Mouse (Mus musculus): ENCODE measurements at regions not wholly inside any gene's neighbourhood (a gene's known extent, or its start where the extent isn't known, plus 50 kb on each side); places are given as distances from the start of the nearest gene placed in this dataset.

DNA sequence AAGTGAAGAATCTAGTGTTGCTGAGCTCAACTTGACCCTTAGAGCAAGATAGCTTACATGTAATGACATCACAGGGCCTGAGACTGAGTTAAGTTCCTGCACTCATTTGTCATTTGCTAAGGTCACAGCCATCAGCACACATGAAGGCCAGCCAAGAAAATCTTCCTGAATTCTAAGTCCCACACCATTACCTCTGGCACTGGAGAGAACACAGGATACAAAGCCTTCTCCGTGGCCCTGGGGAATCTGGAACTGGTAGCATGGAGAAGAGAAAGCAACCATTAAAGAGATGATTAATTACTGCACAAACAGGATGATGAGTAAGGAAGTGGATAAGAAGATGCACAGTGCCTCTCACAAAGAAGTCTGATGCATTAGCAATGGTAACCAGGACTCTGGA, 232.0 kb downstream of the Wdr72 start:
- WGBS, result 71% methylated on average over 1 of the region's 1 CpGs
- Histone ChIP-seq H3K4me3 (replicated peaks; ENCODE audit: low read length) (no peak overlapping the region), H3K4me2 (replicated peaks; ENCODE audit: low read depth, low read length, severe bottlenecking) (no peak overlapping the region), H3K4me1 (ENCODE audit: control insufficient read depth, insufficient read depth, low read length) (no peaks in the 10 kb centered on the region), H3K36me3 (ENCODE audit: control insufficient read depth, insufficient read depth, low read length) (no peaks in the 10 kb centered on the region), H3K9ac (ENCODE audit: low read depth, low read length, severe bottlenecking) (no peak overlapping the region), H3K27ac (replicated peaks; ENCODE audit: low read depth, low read length) (no peak overlapping the region), H3K27me3 (ENCODE audit: control insufficient read depth, insufficient read depth, low read length) (no peaks in the 10 kb centered on the region), H3K9me3 (ENCODE audit: control insufficient read depth, low read length) (no peaks in the 10 kb centered on the region)
- ATAC-seq (ENCODE audit: low FRiP score, low read depth) (no peak), DNase-seq (ENCODE audit: low spot score) (no peak)
- TF ChIP-seq POLR2A (IDR thresholded peaks at IDR 0.05; ENCODE audit: borderline replicate concordance, extremely low read depth, insufficient read depth, insufficient read length), result no peak

DNA sequence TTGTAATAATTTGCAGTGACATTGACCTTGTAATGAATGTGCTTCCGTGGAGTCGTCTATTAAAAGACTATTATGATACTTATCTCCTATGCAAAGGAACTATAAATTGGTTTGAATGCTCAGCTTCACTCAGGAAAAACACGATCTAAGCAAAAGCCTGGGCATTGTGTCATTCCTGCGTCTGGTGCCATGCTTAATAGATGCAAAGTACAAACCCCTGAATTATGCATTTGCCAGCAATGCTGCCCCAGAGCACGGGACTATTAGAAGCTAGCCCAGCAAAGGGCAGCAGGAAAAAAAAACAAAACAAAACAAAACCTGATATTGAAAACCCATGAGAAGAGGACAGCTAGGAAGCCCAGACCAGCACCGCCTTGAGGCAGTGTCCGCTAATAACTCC, 234.9 kb downstream of the Wdr72 start:
- H3K4me2 ChIP-seq (replicated peaks; ENCODE audit: low read depth, low read length, severe bottlenecking), result no peak overlapping the region
- no peaks in the 10 kb centered on the region for H3K9me3 ChIP-seq (ENCODE audit: control insufficient read depth, low read length)
- TF ChIP-seq POLR2A (IDR thresholded peaks at IDR 0.05; ENCODE audit: borderline replicate concordance, extremely low read depth, insufficient read depth, insufficient read length), result no peak
- H3K36me3 ChIP-seq (ENCODE audit: control insufficient read depth, insufficient read depth, low read length), result no peaks in the 10 kb centered on the region
- no peaks in the 10 kb centered on the region for H3K27me3 ChIP-seq (ENCODE audit: control insufficient read depth, insufficient read depth, low read length)
- H3K9ac ChIP-seq (ENCODE audit: low read depth, low read length, severe bottlenecking), result no peak overlapping the region
- H3K4me1 ChIP-seq (ENCODE audit: control insufficient read depth, insufficient read depth, low read length), result no peaks in the 10 kb centered on the region
- no peak overlapping the region for H3K27ac ChIP-seq (replicated peaks; ENCODE audit: low read depth, low read length)
- DNase-seq (ENCODE audit: low spot score), result no peak
- no peak overlapping the region for H3K4me3 ChIP-seq (replicated peaks; ENCODE audit: low read length)
- whole genome bisulfite sequencing, result 85% methylated on average over 7 of the region's 7 CpGs
- ATAC-seq (ENCODE audit: low FRiP score, low read depth), result no peak

DNA sequence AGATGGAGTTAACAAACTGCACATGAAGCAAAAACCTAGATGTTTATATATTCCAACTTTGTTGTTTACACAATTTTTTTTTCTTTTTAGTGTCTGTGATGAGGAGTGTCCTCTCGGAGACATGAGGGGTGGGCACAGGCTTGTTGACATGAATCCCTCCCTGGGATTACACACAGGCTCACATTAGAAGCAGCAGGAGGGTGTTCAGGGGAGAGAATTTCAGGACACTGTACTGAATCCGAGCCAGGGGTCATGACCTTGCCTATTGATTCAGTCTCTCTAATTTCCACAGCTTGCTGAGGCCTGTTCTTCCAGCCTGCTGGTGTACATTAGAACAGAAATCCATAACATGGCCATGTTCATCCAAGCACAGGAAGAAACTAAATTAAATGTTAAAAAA, 238.6 kb downstream of the Wdr72 start:
- no peaks in the 10 kb centered on the region for H3K4me1 ChIP-seq (ENCODE audit: control insufficient read depth, insufficient read depth, low read length)
- H3K9me3 ChIP-seq (ENCODE audit: control insufficient read depth, low read length), result no peaks in the 10 kb centered on the region
- H3K36me3 ChIP-seq (ENCODE audit: control insufficient read depth, insufficient read depth, low read length), result no peaks in the 10 kb centered on the region
- no peak overlapping the region for H3K9ac ChIP-seq (ENCODE audit: low read depth, low read length, severe bottlenecking)
- no peak overlapping the region for H3K4me2 ChIP-seq (replicated peaks; ENCODE audit: low read depth, low read length, severe bottlenecking)
- WGBS, result 36% methylated on average over 2 of the region's 2 CpGs
- H3K27me3 ChIP-seq (ENCODE audit: control insufficient read depth, insufficient read depth, low read length), result no peaks in the 10 kb centered on the region
- DNase-seq (ENCODE audit: low spot score) (no peak), ATAC-seq (ENCODE audit: low FRiP score, low read depth) (no peak)
- TF ChIP-seq POLR2A (IDR thresholded peaks at IDR 0.05; ENCODE audit: borderline replicate concordance, extremely low read depth, insufficient read depth, insufficient read length), result no peak
- H3K4me3 ChIP-seq (replicated peaks; ENCODE audit: low read length), result no peak overlapping the region
- no peak overlapping the region for H3K27ac ChIP-seq (replicated peaks; ENCODE audit: low read depth, low read length)

DNA sequence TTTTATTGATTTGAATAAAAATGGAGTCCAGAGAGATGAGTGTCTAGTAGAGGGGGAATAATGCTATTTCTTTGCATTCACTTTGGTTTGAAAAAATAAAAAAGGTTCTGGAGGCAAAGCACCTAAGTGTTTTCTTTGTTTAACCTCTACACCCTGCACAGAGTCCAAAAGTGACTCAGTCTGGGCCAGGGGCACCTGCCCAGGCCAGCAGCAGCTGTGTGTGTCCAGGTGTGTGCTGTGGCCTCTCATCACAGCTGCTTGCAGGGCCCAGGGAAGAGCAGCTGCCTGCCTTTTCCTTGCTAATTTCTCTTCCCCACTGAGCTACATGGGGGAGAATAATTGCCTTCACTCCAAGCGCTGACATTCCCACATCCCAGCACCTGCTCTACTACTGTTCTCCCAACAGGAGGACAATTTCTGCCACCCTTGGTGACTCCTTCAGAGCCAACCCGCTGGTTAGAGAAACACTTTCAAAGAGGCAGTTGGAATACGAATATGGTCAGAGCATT, 255.8 kb downstream of the Wdr72 start:
- TF ChIP-seq POLR2A (IDR thresholded peaks at IDR 0.05; ENCODE audit: borderline replicate concordance, extremely low read depth, insufficient read depth, insufficient read length), result no peak
- Histone ChIP-seq H3K4me1 (ENCODE audit: control insufficient read depth, insufficient read depth, low read length) (no peaks in the 10 kb centered on the region), H3K4me2 (replicated peaks; ENCODE audit: low read depth, low read length, severe bottlenecking) (no peak overlapping the region), H3K27ac (replicated peaks; ENCODE audit: low read depth, low read length) (no peak overlapping the region), H3K9ac (ENCODE audit: low read depth, low read length, severe bottlenecking) (no peak overlapping the region), H3K4me3 (replicated peaks; ENCODE audit: low read length) (no peak overlapping the region), H3K36me3 (ENCODE audit: control insufficient read depth, insufficient read depth, low read length) (no peaks in the 10 kb centered on the region), H3K9me3 (ENCODE audit: control insufficient read depth, low read length) (no peaks in the 10 kb centered on the region), H3K27me3 (ENCODE audit: control insufficient read depth, insufficient read depth, low read length) (no peaks in the 10 kb centered on the region)
- WGBS, result 31% methylated on average over 3 of the region's 3 CpGs
- DNase-seq (ENCODE audit: low spot score) (no peak), ATAC-seq (ENCODE audit: low FRiP score, low read depth) (no peak)

DNA sequence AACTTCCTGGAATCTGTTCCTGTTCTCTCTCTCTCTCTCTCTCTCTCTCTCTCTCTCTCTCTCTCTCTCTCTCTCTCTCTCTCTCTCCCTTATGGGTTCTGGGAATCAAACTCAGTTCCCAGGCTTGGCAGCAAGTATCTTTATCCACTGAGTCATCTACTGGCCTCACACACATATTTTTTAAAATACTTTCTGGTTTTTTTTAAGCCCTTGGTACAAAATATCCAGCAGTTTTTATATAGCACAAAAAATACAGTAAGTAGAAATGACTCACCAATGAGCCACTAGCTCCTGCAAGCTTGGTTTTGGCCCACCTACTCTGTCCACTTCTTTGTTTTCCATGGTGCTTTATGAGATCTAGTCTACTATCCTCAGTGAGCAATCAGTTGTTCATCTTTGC, 266.0 kb downstream of the Wdr72 start:
- Histone ChIP-seq H3K4me3 (replicated peaks; ENCODE audit: low read length) (no peak overlapping the region), H3K9me3 (ENCODE audit: control insufficient read depth, low read length) (no peaks in the 10 kb centered on the region), H3K27me3 (ENCODE audit: control insufficient read depth, insufficient read depth, low read length) (no peaks in the 10 kb centered on the region), H3K27ac (replicated peaks; ENCODE audit: low read depth, low read length) (no peak overlapping the region), H3K36me3 (ENCODE audit: control insufficient read depth, insufficient read depth, low read length) (no peaks in the 10 kb centered on the region), H3K4me1 (ENCODE audit: control insufficient read depth, insufficient read depth, low read length) (no peaks in the 10 kb centered on the region), H3K4me2 (replicated peaks; ENCODE audit: low read depth, low read length, severe bottlenecking) (no peak overlapping the region), H3K9ac (ENCODE audit: low read depth, low read length, severe bottlenecking) (no peak overlapping the region)
- no peak for TF ChIP-seq POLR2A (IDR thresholded peaks at IDR 0.05; ENCODE audit: borderline replicate concordance, extremely low read depth, insufficient read depth, insufficient read length)
- no peak for DNase-seq (ENCODE audit: low spot score)
- ATAC-seq (ENCODE audit: low FRiP score, low read depth), result no peak

DNA sequence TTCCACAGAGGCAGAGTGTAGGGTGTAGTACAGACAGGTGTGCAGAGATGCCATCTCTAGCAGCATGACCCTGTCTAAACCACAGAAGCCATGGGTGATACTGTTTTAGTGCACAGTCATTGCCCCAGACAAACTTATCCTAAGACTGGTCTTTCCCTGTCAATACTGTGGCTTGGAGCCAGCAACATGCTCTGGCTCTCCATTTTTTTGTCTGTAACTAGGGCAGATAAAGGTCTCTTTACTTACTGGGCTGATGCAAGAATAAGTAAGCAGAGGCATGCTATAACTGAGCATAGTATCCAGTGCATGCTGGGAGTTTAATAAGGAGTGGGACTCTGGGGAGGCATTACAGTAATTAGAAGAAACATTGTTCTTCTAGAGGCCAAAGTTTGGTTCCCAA, 267.0 kb downstream of the Wdr72 start:
- Histone ChIP-seq H3K27ac (replicated peaks; ENCODE audit: low read depth, low read length) (no peak overlapping the region), H3K9ac (ENCODE audit: low read depth, low read length, severe bottlenecking) (no peak overlapping the region), H3K4me3 (replicated peaks; ENCODE audit: low read length) (no peak overlapping the region), H3K9me3 (ENCODE audit: control insufficient read depth, low read length) (no peaks in the 10 kb centered on the region), H3K27me3 (ENCODE audit: control insufficient read depth, insufficient read depth, low read length) (no peaks in the 10 kb centered on the region), H3K4me2 (replicated peaks; ENCODE audit: low read depth, low read length, severe bottlenecking) (no peak overlapping the region), H3K4me1 (ENCODE audit: control insufficient read depth, insufficient read depth, low read length) (no peaks in the 10 kb centered on the region), H3K36me3 (ENCODE audit: control insufficient read depth, insufficient read depth, low read length) (no peaks in the 10 kb centered on the region)
- DNase-seq (ENCODE audit: low spot score) (no peak), ATAC-seq (ENCODE audit: low FRiP score, low read depth) (no peak)
- TF ChIP-seq POLR2A (IDR thresholded peaks at IDR 0.05; ENCODE audit: borderline replicate concordance, extremely low read depth, insufficient read depth, insufficient read length), result no peak

All from limb, embryonic 14.5 days (tissue).